Mouse (Mus musculus) stomach, postnatal 0 days (tissue): ENCODE data around the gene Ccn2. TPM values are rescaled to one million over a fixed set of nuclear protein-coding genes. Genes with fewer than 3 reads are reported as not detected.

Experiments used
- ATAC-seq: fragments of 200-750 bp; cut with Nextera tagmentation; 2 replicates; pipeline ENCODE4 v1.8.0; 2017; ENCODE audit not compliant: low FRiP score, low TSS enrichment
- DNase-seq: peaks from one replicate; pipeline ENCODE4 v3.0.0-alpha.2; 2016; ENCODE audit warnings: low spot score
- H3K27ac ChIP-seq: fragments of 300-500 bp; sonication (generic); replicated peaks from 2 replicates; pipeline ENCODE4 v1.5.1; 2014; ENCODE audit warnings: mild to moderate bottlenecking, control low read depth
- H3K27me3 ChIP-seq: fragments of 300-500 bp; sonication (generic); 2 replicates; pipeline ENCODE4 v1.6.1; 2014; ENCODE audit warnings: low read length; ENCODE audit not compliant: control insufficient read depth, insufficient read depth
- H3K36me3 ChIP-seq: fragments of 300-500 bp; sonication (generic); 2 replicates; pipeline ENCODE4 v1.6.1; 2014; ENCODE audit warnings: low read length, mixed read lengths; ENCODE audit not compliant: control insufficient read depth, insufficient read depth
- H3K4me1 ChIP-seq: fragments of 300-500 bp; sonication (generic); replicated peaks from 2 replicates; pipeline ENCODE4 v1.6.1; 2014; ENCODE audit warnings: antibody characterized with exemption; ENCODE audit not compliant: control insufficient read depth, insufficient read depth
- H3K4me2 ChIP-seq: fragments of 300-500 bp; sonication (generic); replicated peaks from 2 replicates; pipeline ENCODE4 v1.6.1; 2014; ENCODE audit warnings: low read depth, mild to moderate bottlenecking, control low read depth, moderate library complexity
- H3K4me3 ChIP-seq: fragments of 300-500 bp; sonication (generic); 2 replicates; pipeline ENCODE4 v1.5.1; 2014; ENCODE audit warnings: low read depth, low read length, control low read depth
- H3K9ac ChIP-seq: fragments of 300-500 bp; sonication (generic); 2 replicates; pipeline ENCODE4 v1.6.1; 2014; ENCODE audit warnings: mild to moderate bottlenecking, low read length, control low read depth, mixed read lengths
- H3K9me3 ChIP-seq: fragments of 300-500 bp; sonication (generic); 2 replicates; pipeline ENCODE4 v1.6.1; 2016; ENCODE audit warnings: low read length; ENCODE audit not compliant: control insufficient read depth
- CTCF ChIP-seq: IDR thresholded peaks from 2 replicates; pipeline ENCODE4 v1.5.1; 2016; ENCODE audit warnings: antibody characterized with exemption, low read depth, mild to moderate bottlenecking, moderate library complexity
- EP300 ChIP-seq: optimal IDR thresholded peaks from 2 replicates; pipeline ENCODE3; 2016; ENCODE audit warnings: antibody characterized with exemption
- WGBS: fragments of 180-500 bp; shearing (Covaris S2); extraction: QIAGEN DNeasy Blood & Tissue Kit; methylation state at CpG from one replicate; pipeline ENCODE4 v1.1.7; 2014; 5-methylcytosine and 5-hydroxymethylcytosine counted together
- polyA plus RNA-seq: library from polyadenylated mRNA; unstranded; fragments of >200 nt; fragmentation: Nextera tagmentation; extraction: Ambion mirVana; gene quantifications from 2 replicates; pipeline ENCODE4 v1.2.1, GENCODE M21; 2015

Gene Ccn2
- polyA plus RNA-seq, 1 experiment from 2014 or later, result 19.7 TPM

- H3K27ac ChIP-seq, result no peak overlapping the region
- H3K9ac ChIP-seq, result no peak overlapping the region
- no peak for TF ChIP-seq CTCF
- no peak for TF ChIP-seq EP300
- no peak overlapping the region for H3K4me2 ChIP-seq
- DNase-seq (no peak), ATAC-seq (no peak)
- H3K4me3 ChIP-seq, result no peak overlapping the region
- 0 out of 2 replicates have a peak, but pooled peaks cover 2% of the 10 kb centered on the region for H3K4me1 ChIP-seq
- H3K27me3 ChIP-seq, result no peaks in the 10 kb centered on the region
- no peaks in the 10 kb centered on the region for H3K36me3 ChIP-seq
- 68% methylated on average over 7 of the region's 7 CpGs for WGBS
- no peaks in the 10 kb centered on the region for H3K9me3 ChIP-seq
Observed at GRCm38 (mm10) chr10:24639596-24639995, 44.4 kb downstream of the Ccn2 start.

- Histone ChIP-seq H3K27me3 (no peaks in the 10 kb centered on the region), H3K4me3 (no peak overlapping the region), H3K9me3 (no peaks in the 10 kb centered on the region), H3K4me2 (no peak overlapping the region), H3K9ac (no peak overlapping the region), H3K27ac (no peak overlapping the region), H3K36me3 (no peaks in the 10 kb centered on the region), H3K4me1 (0 out of 2 replicates have a peak, but pooled peaks cover 2% of the 10 kb centered on the region)
- no peak for DNase-seq
- no peak for TF ChIP-seq CTCF
- no peak for TF ChIP-seq EP300
- WGBS, result 75% methylated on average over 6 of the region's 6 CpGs
- no peak for ATAC-seq
Observed at GRCm38 (mm10) chr10:24640186-24640875, 45.1 kb downstream of the Ccn2 start.

GRCm38 (mm10) chr10:24641416-24642140, 46.3 kb downstream of the Ccn2 start:
- 67% methylated on average over 14 of the region's 14 CpGs for WGBS
- no peaks in the 10 kb centered on the region for H3K4me1 ChIP-seq
- TF ChIP-seq CTCF, result no peak
- TF ChIP-seq EP300, result no peak
- DNase-seq (no peak), ATAC-seq (no peak)
- no peak overlapping the region for H3K27ac ChIP-seq
- no peak overlapping the region for H3K4me3 ChIP-seq
- H3K27me3 ChIP-seq, result no peaks in the 10 kb centered on the region
- H3K4me2 ChIP-seq, result no peak overlapping the region
- H3K9me3 ChIP-seq, result no peaks in the 10 kb centered on the region
- H3K9ac ChIP-seq, result no peak overlapping the region
- no peaks in the 10 kb centered on the region for H3K36me3 ChIP-seq

GRCm38 (mm10) chr10:24642796-24643580, 47.7 kb downstream of the Ccn2 start:
- WGBS, result 80% methylated on average over 11 of the region's 11 CpGs
- no peak for ATAC-seq
- H3K4me2 ChIP-seq, result no peak overlapping the region
- TF ChIP-seq CTCF (no peak), EP300 (no peak)
- no peaks in the 10 kb centered on the region for H3K4me1 ChIP-seq
- DNase-seq, result no peak
- H3K9ac ChIP-seq, result no peak overlapping the region
- H3K4me3 ChIP-seq, result no peak overlapping the region
- no peak overlapping the region for H3K27ac ChIP-seq
- no peaks in the 10 kb centered on the region for H3K36me3 ChIP-seq
- H3K27me3 ChIP-seq, result no peaks in the 10 kb centered on the region
- no peaks in the 10 kb centered on the region for H3K9me3 ChIP-seq

- Histone ChIP-seq H3K9me3 (no peaks in the 10 kb centered on the region), H3K9ac (no peak overlapping the region), H3K4me2 (no peak overlapping the region), H3K36me3 (no peaks in the 10 kb centered on the region), H3K27me3 (no peaks in the 10 kb centered on the region), H3K27ac (no peak overlapping the region), H3K4me3 (no peak overlapping the region), H3K4me1 (no peaks in the 10 kb centered on the region)
- TF ChIP-seq CTCF, result no peak
- no peak for TF ChIP-seq EP300
- DNase-seq (no peak), ATAC-seq (peak; percentile 24; the same call in 1 of the 2 replicates)
- 52% methylated on average over 8 of the region's 8 CpGs for WGBS
Observed at GRCm38 (mm10) chr10:24645169-24645568, 49.9 kb downstream of the Ccn2 start.

Other genes with a start within 250 kb of the Ccn2 start
- 4.5 and 4.8 TPM in 2 replicates for gene Enpp1, start 116.7 kb downstream of the Ccn2 start, polyA plus RNA-seq
- gene Enpp3, start 247.4 kb downstream of the Ccn2 start, polyA plus RNA-seq, result 3.4 TPM in 2 replicates